ENCODE assay signal across 8 mouse cellular contexts in the genomic region with DNA sequence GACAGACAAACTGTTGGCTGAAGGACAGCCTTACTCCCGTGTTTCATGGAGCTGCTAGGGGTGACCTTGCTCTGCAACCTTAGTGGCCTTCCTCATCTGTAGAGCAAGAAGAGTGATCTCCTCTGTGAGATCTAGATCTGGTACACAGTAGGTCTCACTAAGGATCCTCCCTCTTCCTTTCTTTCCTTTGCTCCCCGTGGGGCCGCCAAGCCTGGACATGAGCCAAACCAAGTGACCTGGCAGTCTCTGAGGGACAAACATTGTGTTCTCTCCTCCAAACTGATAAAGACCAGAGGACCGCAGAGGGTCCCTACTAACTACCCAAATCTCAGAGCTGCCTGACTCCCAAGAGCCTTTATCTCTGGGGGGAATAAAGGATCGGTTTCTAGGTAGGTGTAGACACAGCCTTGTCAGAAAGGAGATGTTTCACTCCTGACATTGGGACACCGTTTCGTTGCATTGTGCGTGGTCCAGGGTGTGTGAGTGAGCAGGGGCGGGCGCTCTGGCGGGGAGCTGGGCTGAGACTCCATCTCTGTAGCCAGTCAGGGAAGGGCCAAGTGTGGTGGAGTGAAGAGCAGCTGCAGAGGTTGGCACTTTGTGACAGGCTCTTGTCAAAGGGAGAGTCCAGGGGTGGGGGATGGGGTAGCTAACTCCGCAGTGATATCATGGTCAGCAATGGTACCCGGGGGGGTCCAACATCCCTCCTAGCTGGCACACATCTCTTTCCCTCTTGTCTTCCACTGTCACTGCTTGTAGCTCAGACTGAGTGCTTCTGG. TPM values are rescaled to one million over a fixed set of nuclear protein-coding genes. Genes with fewer than 3 reads are reported as not detected.
DNase-seq lines count a peak whose midpoint lies in the region; ATAC-seq and TF ChIP-seq lines count a peak whose summit lies in the region.

No protein-coding gene starts in this region.

- H3K36me3 ChIP-seq in midbrain, embryonic 11.5 days (ENCODE audit: control insufficient read depth, insufficient read depth, low read length): no peaks in the 10 kb centered on the region

- H3K4me3 ChIP-seq in layer of hippocampus, adult 2 months: no peak overlapping the region
- H3K4me3 ChIP-seq in bone marrow, adult 2 months (replicated peaks; ENCODE audit: control insufficient read depth, low read depth, low read length): no peak overlapping the region
- H3K4me3 ChIP-seq in midbrain, embryonic 11.5 days (ENCODE audit: low read depth, low read length): no peak overlapping the region

- intact Hi-C loops in heart, postnatal 25 days (cut with DNase I): no loop called here

- H3K9ac ChIP-seq in midbrain, embryonic 11.5 days (ENCODE audit: low read length): no peak overlapping the region

- H3K4me2 ChIP-seq in midbrain, embryonic 11.5 days: no peak overlapping the region

- ATAC-seq in midbrain, embryonic 11.5 days (ENCODE audit: low FRiP score): no peak

- TF ChIP-seq POLR2A in bone marrow, adult 2 months (IDR thresholded peaks at IDR 0.05; ENCODE audit: borderline replicate concordance, control insufficient read depth, low read depth, low read length): no peak

- WGBS in bone marrow, adult 2 months: 38% methylated on average over 13 of the region's 13 CpGs
- WGBS in midbrain, embryonic 11.5 days: 69% methylated on average over 13 of the region's 13 CpGs

- peak overlapping the region; percentile 85; the same call in 1 of the 2 replicates for H3K27ac ChIP-seq in layer of hippocampus, adult 2 months
- H3K27ac ChIP-seq in bone marrow, adult 2 months (ENCODE audit: control insufficient read depth, insufficient read depth, low read depth, low read length, poor library complexity): peak overlapping the region; percentile 13; the same call in 1 of the 2 replicates
- H3K27ac ChIP-seq in midbrain, embryonic 11.5 days (ENCODE audit: low read depth, low read length): no peak overlapping the region

- H3K4me1 ChIP-seq in bone marrow, adult 2 months (ENCODE audit: control insufficient read depth, insufficient read depth, low read length): peaks cover 15% of the 10 kb centered on the region
- H3K4me1 ChIP-seq in midbrain, embryonic 11.5 days (ENCODE audit: control insufficient read depth, insufficient read depth, low read length): peaks cover 18% of the 10 kb centered on the region

- no peaks in the 10 kb centered on the region for H3K27me3 ChIP-seq in midbrain, embryonic 11.5 days (ENCODE audit: control insufficient read depth, insufficient read depth, low read length)

- no peak for DNase-seq in layer of hippocampus, adult 2 months (ENCODE audit: low spot score in 2 of 2)
- no peak for DNase-seq in layer of hippocampus, adult 18-20 months (ENCODE audit: low spot score in 2 of 2)
- DNase-seq in heart, postnatal 25 days (ENCODE audit: low spot score): peak; percentile 56
- peak; percentile 48 for DNase-seq in lung, postnatal 36 days
- no peak for DNase-seq in urinary bladder, postnatal 25 days (ENCODE audit: low spot score)
- DNase-seq in right cerebral cortex, adult 2 months (ENCODE audit: low spot score in 2 of 2): no peak
- no peak for DNase-seq in midbrain, embryonic 11.5 days (ENCODE audit: low spot score, missing footprints)

- no peak for TF ChIP-seq CTCF in layer of hippocampus, adult 2 months (conservative IDR thresholded peaks at IDR 0.05)
- no peak for TF ChIP-seq CTCF in bone marrow, adult 2 months (IDR thresholded peaks at IDR 0.05; ENCODE audit: control insufficient read depth, insufficient read depth, low read length)

- H3K9me3 ChIP-seq in midbrain, embryonic 11.5 days (ENCODE audit: control insufficient read depth, low read length): no peaks in the 10 kb centered on the region

RNA-seq across cellular contexts. Expression of a gene that starts 12.8 kb away (rescaled TPM):
- under 1 TPM in 1 of 2 experiments, not detected in 1; 0.12 TPM for total RNA-seq in layer of hippocampus, adult 2 months (2021)
- total RNA-seq in layer of hippocampus, adult 18-20 months (2021): under 1 TPM; 0.13 to 0.35 TPM
- 16.1 and 53.3 TPM in 2 replicates for polyA plus RNA-seq in bone marrow, adult 2 months (2011; ENCODE audit: insufficient read depth, insufficient read length, low replicate concordance, missing spikeins)
- total RNA-seq in heart, postnatal 25 days (2021): under 1 TPM; 0.26 to 0.39 TPM
- polyA plus RNA-seq in midbrain, embryonic 11.5 days (2014; fragmentation: Nextera tagmentation; extraction: Ambion mirVana): not detected in 2 replicates

RNA-seq across cellular contexts. Expression of a gene that starts 38.7 kb away (rescaled TPM):
- total RNA-seq in layer of hippocampus, adult 2 months (2021): 10 to 100 TPM; 51.2 to 54.5 TPM
- total RNA-seq in layer of hippocampus, adult 18-20 months (2021): 10 to 100 TPM; 53.1 to 60.5 TPM
- polyA plus RNA-seq in bone marrow, adult 2 months (2011; ENCODE audit: insufficient read depth, insufficient read length, low replicate concordance, missing spikeins): 12.8 and 19.1 TPM in 2 replicates
- 10 to 100 TPM; 32.0 to 42.2 TPM for total RNA-seq in heart, postnatal 25 days (2021)
- 30.1 and 31.7 TPM in 2 replicates for polyA plus RNA-seq in midbrain, embryonic 11.5 days (2014; fragmentation: Nextera tagmentation; extraction: Ambion mirVana)

RNA-seq across cellular contexts. Expression of a gene that starts 50.0 kb away (rescaled TPM):
- total RNA-seq in layer of hippocampus, adult 2 months (2021): 100 to 1,000 TPM; 108 to 113 TPM
- 100 to 1,000 TPM; 114 to 116 TPM for total RNA-seq in layer of hippocampus, adult 18-20 months (2021)
- 20.1 and 21.7 TPM in 2 replicates for polyA plus RNA-seq in bone marrow, adult 2 months (2011; ENCODE audit: insufficient read depth, insufficient read length, low replicate concordance, missing spikeins)
- total RNA-seq in heart, postnatal 25 days (2021): 10 to 100 TPM; 43.2 to 50.4 TPM
- polyA plus RNA-seq in midbrain, embryonic 11.5 days (2014; fragmentation: Nextera tagmentation; extraction: Ambion mirVana): 4.9 and 5.3 TPM in 2 replicates

Comparison
In these comparisons a context has a peak if more than half of its experiments do, and no peak if none do; other contexts are left out.
1. DNase-seq: peak in heart, postnatal 25 days (single experiment) and lung, postnatal 36 days (single experiment); none in layer of hippocampus, adult 2 months (0 of 2), layer of hippocampus, adult 18-20 months (0 of 2), urinary bladder, postnatal 25 days (single experiment), right cerebral cortex, adult 2 months (0 of 2) and midbrain, embryonic 11.5 days (single experiment).